Mouse (Mus musculus) heart, embryonic 12.5 days (tissue): ENCODE results near the gene Il23a. TPM values are rescaled to one million over a fixed set of nuclear protein-coding genes. Genes with fewer than 3 reads are reported as not detected.

Source experiments
- ATAC-seq: fragments of 200-750 bp; cut with Nextera tagmentation; 2 replicates; pipeline ENCODE4 v1.8.0; 2017; ENCODE audit warnings: moderate TSS enrichment, moderate library complexity; ENCODE audit not compliant: insufficient number of reproducible peaks, low FRiP score
- H3K27ac ChIP-seq: fragments of 300-500 bp; sonication (generic); 2 replicates; pipeline ENCODE4 v1.5.1; 2016; ENCODE audit warnings: mild to moderate bottlenecking, moderate library complexity; ENCODE audit not compliant: poor library complexity, severe bottlenecking
- H3K27me3 ChIP-seq: fragments of 300-500 bp; sonication (generic); replicated peaks from 2 replicates; pipeline ENCODE4 v1.6.1; 2016; ENCODE audit warnings: mild to moderate bottlenecking, moderate library complexity
- H3K36me3 ChIP-seq: fragments of 300-500 bp; sonication (generic); 2 replicates; pipeline ENCODE4 v1.6.1; 2016; ENCODE audit warnings: mild to moderate bottlenecking, moderate library complexity
- H3K4me1 ChIP-seq: fragments of 300-500 bp; sonication (generic); replicated peaks from 2 replicates; pipeline ENCODE4 v1.6.1; 2016; ENCODE audit warnings: mild to moderate bottlenecking
- H3K4me2 ChIP-seq: fragments of 300-500 bp; sonication (generic); 2 replicates; pipeline ENCODE4 v1.6.1; 2016; ENCODE audit warnings: mild to moderate bottlenecking, moderate library complexity
- H3K4me3 ChIP-seq: fragments of 300-500 bp; sonication (generic); 2 replicates; pipeline ENCODE4 v1.5.1; 2016; ENCODE audit warnings: mild to moderate bottlenecking
- H3K9ac ChIP-seq: fragments of 300-500 bp; sonication (generic); 2 replicates; pipeline ENCODE4 v1.6.1; 2016; ENCODE audit warnings: mild to moderate bottlenecking, moderate library complexity
- H3K9me3 ChIP-seq: fragments of 300-500 bp; sonication (generic); replicated peaks from 2 replicates; pipeline ENCODE4 v1.6.1; 2016; ENCODE audit warnings: mild to moderate bottlenecking, moderate library complexity
- WGBS: fragments of 180-500 bp; shearing (Covaris S2); methylation state at CpG from one replicate; pipeline ENCODE4 v1.1.7; 2016; 5-methylcytosine and 5-hydroxymethylcytosine counted together
- polyA plus RNA-seq: library from polyadenylated mRNA; unstranded; fragments of >200 nt; fragmentation: Nextera tagmentation; extraction: Ambion mirVana; gene quantifications from 2 replicates; pipeline ENCODE4 v1.2.1, GENCODE M21; 2016

Gene Il23a
- 1.2 and 1.8 TPM in 2 replicates for polyA plus RNA-seq

DNA sequence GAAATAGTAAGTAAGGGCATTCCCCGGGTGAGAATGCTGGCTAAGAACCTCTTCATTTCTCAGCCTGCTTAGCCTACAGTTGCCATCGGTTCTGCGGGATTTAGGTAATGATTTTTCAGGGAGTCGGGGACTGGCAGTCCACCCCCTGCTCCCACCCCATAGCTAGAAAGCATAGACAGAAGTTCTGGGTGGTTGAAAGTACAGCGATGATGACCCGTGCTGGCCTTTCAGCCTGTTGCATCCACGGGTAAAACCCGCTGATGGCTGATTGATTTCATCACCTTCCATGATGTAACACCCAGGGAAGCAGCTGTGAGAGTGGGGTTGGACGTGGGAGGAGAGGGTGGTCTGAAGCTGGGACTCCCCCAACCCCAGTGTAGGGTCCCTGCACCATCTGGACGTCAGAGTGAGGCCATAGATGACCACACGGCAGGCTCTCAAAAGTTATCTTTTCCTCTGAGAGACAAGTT is at the start of gene Il23a:
Gene Il23a (minus strand): TSS at position 51 of the 470 bp plus-strand sequence.
- no peak for ATAC-seq
- Histone ChIP-seq H3K4me3 (no peak within 1 kb of the TSS), H3K4me1 (peaks cover 29% of the 10 kb centered on the region), H3K27me3 (no peaks in the 10 kb centered on the region), H3K9me3 (no peaks in the 10 kb centered on the region), H3K9ac (peak within 1 kb of the TSS; percentile 54; the same call in 1 of the 2 replicates), H3K36me3 (no peaks in the 10 kb centered on the region), H3K4me2 (peak within 1 kb of the TSS; percentile 32; the same call in 1 of the 2 replicates), H3K27ac (peak within 1 kb of the TSS; percentile 87)
- 72% methylated on average over 11 of the region's 11 CpGs for WGBS

DNA sequence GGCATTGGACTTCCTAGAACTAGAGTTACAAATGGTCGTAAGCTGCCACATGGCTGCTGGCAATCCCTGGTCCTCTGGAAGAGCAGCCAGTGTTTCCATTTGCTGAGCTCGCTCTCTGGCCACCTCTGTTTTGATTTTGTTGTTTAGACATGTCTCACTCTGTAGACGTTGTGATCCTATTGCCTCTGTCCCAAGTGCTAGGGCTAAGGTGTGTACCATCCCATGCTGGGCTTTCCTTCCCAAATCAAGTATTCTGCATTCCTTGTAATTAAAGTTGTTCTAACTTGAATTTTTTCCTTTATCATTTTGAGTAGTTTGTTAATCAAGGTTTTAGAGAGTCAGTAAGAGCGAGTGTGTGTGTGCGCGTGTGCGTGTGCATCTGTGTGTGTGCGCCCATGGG is 49.0 kb upstream of the Il23a start:
- H3K4me3 ChIP-seq = no peak overlapping the region
- 86% methylated on average over 8 of the region's 8 CpGs for WGBS
- no peak overlapping the region for H3K4me2 ChIP-seq
- no peak overlapping the region; the same call in 1 of the 2 replicates for H3K9ac ChIP-seq
- no peak overlapping the region for H3K27ac ChIP-seq
- ATAC-seq = no peak
- peaks cover 37% of the 10 kb centered on the region for H3K4me1 ChIP-seq
- peaks cover 32% of the 10 kb centered on the region for H3K36me3 ChIP-seq
- H3K9me3 ChIP-seq = no peaks in the 10 kb centered on the region
- no peaks in the 10 kb centered on the region for H3K27me3 ChIP-seq

DNA sequence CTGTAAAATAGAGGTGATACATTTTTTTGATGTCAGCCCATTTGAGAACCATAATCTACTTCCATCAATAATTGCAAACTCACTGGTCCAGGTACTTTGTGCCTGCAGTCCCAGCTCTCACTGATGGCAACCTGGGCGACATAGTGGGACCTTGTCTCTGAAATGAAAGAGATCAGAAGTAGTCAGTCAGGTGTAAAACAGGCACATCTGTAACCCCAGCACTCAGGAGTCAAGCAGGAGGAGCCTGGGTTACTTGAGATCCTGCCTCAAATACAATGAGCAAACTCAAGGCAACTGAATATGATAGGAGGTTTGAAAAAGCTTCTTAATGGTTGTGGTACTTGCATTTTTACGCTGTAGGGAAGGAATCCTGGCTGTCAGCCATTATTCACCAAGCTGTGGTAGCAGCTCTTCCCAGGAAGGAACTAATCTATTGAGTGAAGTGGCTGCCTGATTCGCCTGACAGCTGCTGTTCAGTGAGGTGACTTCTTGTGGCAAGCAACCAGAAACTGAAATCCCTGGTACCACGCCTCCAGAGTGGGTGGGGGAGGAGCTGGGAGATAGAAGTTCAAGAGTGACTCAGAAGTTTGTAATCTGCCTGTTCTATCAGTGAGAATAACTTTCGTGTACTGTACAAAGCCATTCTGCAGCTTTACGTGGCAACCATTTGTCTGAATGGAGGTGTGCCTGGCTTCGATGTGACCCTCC is 46.2 kb upstream of the Il23a start:
- Histone ChIP-seq H3K9ac (no peak overlapping the region), H3K4me3 (peak overlapping the region; percentile 26), H3K4me2 (peak overlapping the region; percentile 62), H3K4me1 (peaks cover 56% of the 10 kb centered on the region), H3K9me3 (no peaks in the 10 kb centered on the region), H3K36me3 (peaks cover 5% of the 10 kb centered on the region), H3K27me3 (no peaks in the 10 kb centered on the region), H3K27ac (peak overlapping the region; percentile 90)
- peak; percentile 88 for ATAC-seq
- 10% methylated on average over 7 of the region's 7 CpGs for WGBS

GRCm38 (mm10) chr10:128343436-128343835 is 44.9 kb upstream of the Il23a start:
- Histone ChIP-seq H3K27ac (peak overlapping the region; percentile 90), H3K4me1 (peaks cover 69% of the 10 kb centered on the region), H3K4me3 (no peak overlapping the region), H3K27me3 (no peaks in the 10 kb centered on the region), H3K9ac (no peak overlapping the region), H3K36me3 (peaks cover 3% of the 10 kb centered on the region; the same call in 1 of the 2 replicates), H3K9me3 (no peaks in the 10 kb centered on the region), H3K4me2 (no peak overlapping the region)
- 97% methylated on average over 1 of the region's 1 CpGs for WGBS
- ATAC-seq = no peak

GRCm38 (mm10) chr10:128340257-128340656 is 41.7 kb upstream of the Il23a start:
- 45% methylated on average over 2 of the region's 2 CpGs for WGBS
- Histone ChIP-seq H3K27ac (no peak overlapping the region), H3K9ac (no peak overlapping the region), H3K4me3 (no peak overlapping the region), H3K27me3 (no peaks in the 10 kb centered on the region), H3K4me2 (0 out of 2 replicates have a peak overlapping the region, but pooled peaks have one; percentile 86), H3K4me1 (peaks cover 70% of the 10 kb centered on the region), H3K9me3 (no peaks in the 10 kb centered on the region), H3K36me3 (peaks cover 3% of the 10 kb centered on the region; the same call in 1 of the 2 replicates)
- ATAC-seq = no peak

GRCm38 (mm10) chr10:128338948-128339347 is 40.4 kb upstream of the Il23a start:
- Histone ChIP-seq H3K4me2 (peak overlapping the region; percentile 86), H3K36me3 (peaks cover 3% of the 10 kb centered on the region; the same call in 1 of the 2 replicates), H3K9ac (peak overlapping the region; percentile 87), H3K4me3 (peak overlapping the region; percentile 94), H3K27ac (peak overlapping the region; percentile 98; the same call in 1 of the 2 replicates), H3K27me3 (no peaks in the 10 kb centered on the region), H3K4me1 (peaks cover 59% of the 10 kb centered on the region), H3K9me3 (no peaks in the 10 kb centered on the region)
- no peak for ATAC-seq
- 22% methylated on average over 2 of the region's 2 CpGs for WGBS

GRCm38 (mm10) chr10:128338415-128338814 is 39.9 kb upstream of the Il23a start:
- Histone ChIP-seq H3K27me3 (no peaks in the 10 kb centered on the region), H3K9me3 (no peaks in the 10 kb centered on the region), H3K36me3 (peaks cover 3% of the 10 kb centered on the region; the same call in 1 of the 2 replicates), H3K9ac (peak overlapping the region; percentile 87), H3K4me3 (peak overlapping the region; percentile 94), H3K4me2 (peak overlapping the region; percentile 86), H3K4me1 (peaks cover 54% of the 10 kb centered on the region), H3K27ac (peak overlapping the region; percentile 98)
- no peak for ATAC-seq
- 14% methylated on average over 5 of the region's 5 CpGs for WGBS

GRCm38 (mm10) chr10:128337306-128338181 is 39.0 kb upstream of the Il23a start, which contains the start of gene Cs:
Gene Cs, plus strand, starts transcription at chr10:128337734.
- H3K36me3 ChIP-seq = peaks cover 3% of the 10 kb centered on the region; the same call in 1 of the 2 replicates
- peaks cover 49% of the 10 kb centered on the region for H3K4me1 ChIP-seq
- H3K4me2 ChIP-seq = peak within 1 kb of the TSS; percentile 86
- H3K4me3 ChIP-seq = peak within 1 kb of the TSS; percentile 94
- WGBS = 2% methylated on average over 59 of the region's 61 CpGs
- H3K9ac ChIP-seq = peak within 1 kb of the TSS; percentile 87
- H3K27me3 ChIP-seq = no peaks in the 10 kb centered on the region
- ATAC-seq = peak; percentile 99
- H3K9me3 ChIP-seq = no peaks in the 10 kb centered on the region
- peak within 1 kb of the TSS; percentile 98 for H3K27ac ChIP-seq

DNA sequence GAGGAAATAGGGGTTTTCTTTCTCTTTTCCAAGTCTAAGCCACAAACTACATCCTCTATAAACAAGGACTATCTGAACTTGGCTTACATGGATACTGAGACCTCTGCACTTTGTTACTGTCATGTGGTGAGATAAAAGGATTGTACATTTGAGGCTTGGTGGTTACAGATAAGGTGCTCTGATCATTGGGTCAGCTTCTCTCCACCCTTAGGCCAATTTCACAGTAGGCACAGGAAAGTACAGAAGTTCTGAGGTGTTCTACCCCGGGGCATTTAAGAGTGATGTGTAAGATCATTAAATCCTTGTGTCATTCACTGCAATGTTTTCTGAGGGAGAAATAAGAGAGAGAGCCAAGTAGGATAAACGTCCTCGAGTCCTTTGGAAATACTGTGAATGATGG is 38.0 kb upstream of the Il23a start:
- H3K9ac ChIP-seq = no peak overlapping the region; the same call in 1 of the 2 replicates

DNA sequence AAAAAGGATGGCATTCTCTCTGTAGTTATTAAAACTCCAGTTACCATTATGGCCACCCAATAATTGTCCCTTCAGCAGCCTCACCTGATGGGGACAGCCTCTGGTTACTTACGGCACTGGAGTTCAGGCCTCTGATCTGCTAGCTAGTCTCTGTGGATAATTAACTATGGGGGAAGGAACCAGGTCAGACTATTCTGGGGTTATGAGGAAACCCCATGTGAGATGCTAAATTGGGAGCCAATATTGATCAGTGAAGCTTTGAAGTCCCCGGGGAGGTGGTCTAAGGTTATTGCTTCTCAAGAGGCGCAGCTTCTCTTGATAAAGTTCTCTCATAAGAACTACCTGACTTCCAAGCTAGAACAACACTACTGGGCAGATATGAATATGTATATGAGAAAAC is 37.6 kb upstream of the Il23a start:
- Histone ChIP-seq H3K36me3 (peaks cover 3% of the 10 kb centered on the region; the same call in 1 of the 2 replicates), H3K4me2 (no peak overlapping the region), H3K4me1 (peaks cover 43% of the 10 kb centered on the region), H3K9ac (no peak overlapping the region), H3K9me3 (no peaks in the 10 kb centered on the region), H3K4me3 (no peak overlapping the region), H3K27ac (peak overlapping the region; percentile 35; the same call in 1 of the 2 replicates), H3K27me3 (no peaks in the 10 kb centered on the region)
- ATAC-seq = no peak
- 85% methylated on average over 3 of the region's 3 CpGs for WGBS

More for the DNA sequence above, 38.0 kb upstream of the Il23a start:
- H3K4me1 ChIP-seq = peaks cover 47% of the 10 kb centered on the region
- ATAC-seq = no peak
- peaks cover 3% of the 10 kb centered on the region; the same call in 1 of the 2 replicates for H3K36me3 ChIP-seq
- WGBS = 61% methylated on average over 3 of the region's 3 CpGs
- no peaks in the 10 kb centered on the region for H3K27me3 ChIP-seq
- peak overlapping the region; percentile 94; the same call in 1 of the 2 replicates for H3K4me3 ChIP-seq
- no peaks in the 10 kb centered on the region for H3K9me3 ChIP-seq
- H3K27ac ChIP-seq = peak overlapping the region; percentile 93
- H3K4me2 ChIP-seq = peak overlapping the region; percentile 86
